Mouse (Mus musculus) lung, embryonic 14.5 days (tissue): ENCODE data around the gene Rsph14. TPM values are rescaled to one million over a fixed set of nuclear protein-coding genes. Genes with fewer than 3 reads are reported as not detected.
A peak's percentile ranks its signal among the peaks of the same experiment; 100 is the strongest.

Experiments used
- ATAC-seq: fragments of 200-750 bp; cut with Nextera tagmentation; 2 replicates; pipeline ENCODE4 v1.8.0; 2017; ENCODE audit warnings: mild to moderate bottlenecking, moderate TSS enrichment, moderate library complexity; ENCODE audit not compliant: insufficient read depth
- DNase-seq: peaks from one replicate; pipeline ENCODE4 v3.0.0-alpha.2; 2015
- H3K27ac ChIP-seq: fragments of 300-500 bp; sonication (generic); 2 replicates; pipeline ENCODE4 v1.5.1; 2014; ENCODE audit warnings: low read depth, mild to moderate bottlenecking, moderate library complexity
- H3K27me3 ChIP-seq: fragments of 300-500 bp; sonication (generic); 2 replicates; pipeline ENCODE4 v1.6.1; 2014; ENCODE audit warnings: low read length, control low read depth; ENCODE audit not compliant: insufficient read depth
- H3K36me3 ChIP-seq: fragments of 300-500 bp; sonication (generic); 2 replicates; pipeline ENCODE4 v1.6.1; 2014; ENCODE audit warnings: control low read depth; ENCODE audit not compliant: insufficient read depth
- H3K4me1 ChIP-seq: fragments of 300-500 bp; sonication (generic); 2 replicates; pipeline ENCODE4 v1.6.1; 2014; ENCODE audit warnings: antibody characterized with exemption, control low read depth; ENCODE audit not compliant: insufficient read depth
- H3K4me2 ChIP-seq: fragments of 300-500 bp; sonication (generic); 2 replicates; pipeline ENCODE4 v1.6.1; 2014; ENCODE audit warnings: mild to moderate bottlenecking
- H3K4me3 ChIP-seq: fragments of 300-500 bp; sonication (generic); 2 replicates; pipeline ENCODE4 v1.5.1; 2014; ENCODE audit warnings: low read depth, low read length
- H3K9ac ChIP-seq: fragments of 300-500 bp; sonication (generic); 2 replicates; pipeline ENCODE4 v1.6.1; 2014
- H3K9me3 ChIP-seq: fragments of 300-500 bp; sonication (generic); 2 replicates; pipeline ENCODE4 v1.6.1; 2016; ENCODE audit warnings: low read depth, low read length, control low read depth
- CTCF ChIP-seq: IDR thresholded peaks from 2 replicates; pipeline ENCODE4 v1.5.1; 2016; ENCODE audit warnings: antibody characterized with exemption, low read depth
- WGBS: fragments of 180-500 bp; shearing (Covaris S2); extraction: QIAGEN DNeasy Blood & Tissue Kit; methylation state at CpG from one replicate; pipeline ENCODE4 v1.1.7; 2014; 5-methylcytosine and 5-hydroxymethylcytosine counted together
- polyA plus RNA-seq: library from polyadenylated mRNA; unstranded; fragments of >200 nt; fragmentation: Nextera tagmentation; extraction: Ambion mirVana; gene quantifications from 2 replicates; pipeline ENCODE4 v1.2.1, GENCODE M21; 2014

The Rsph14 gene
- polyA plus RNA-seq, 1 experiment from 2014 or later, result not detected

- H3K4me1 ChIP-seq, result peaks cover 8% of the 10 kb centered on the region; the same call in 1 of the 2 replicates
- ATAC-seq, result peak; percentile 55; the same call in 1 of the 2 replicates
- WGBS, result 4% methylated on average over 17 of the region's 17 CpGs
- peak overlapping the region; percentile 59 for H3K4me2 ChIP-seq
- H3K9me3 ChIP-seq, result no peaks in the 10 kb centered on the region
- peak overlapping the region; percentile 25; the same call in 1 of the 2 replicates for H3K4me3 ChIP-seq
- no peak overlapping the region for H3K27ac ChIP-seq
- no peaks in the 10 kb centered on the region; the same call in 1 of the 2 replicates for H3K27me3 ChIP-seq
- no peak for TF ChIP-seq CTCF
- no peaks in the 10 kb centered on the region for H3K36me3 ChIP-seq
- peak; percentile 40 for DNase-seq
- H3K9ac ChIP-seq, result peak overlapping the region; percentile 35
Observed at GRCm38 (mm10) chr10:74995377-74995776, 37.0 kb downstream of the Rsph14 start.

- Histone ChIP-seq H3K4me2 (peak overlapping the region; percentile 59), H3K9me3 (no peaks in the 10 kb centered on the region), H3K36me3 (no peaks in the 10 kb centered on the region), H3K27me3 (no peaks in the 10 kb centered on the region; the same call in 1 of the 2 replicates), H3K4me1 (peaks cover 8% of the 10 kb centered on the region; the same call in 1 of the 2 replicates), H3K4me3 (no peak overlapping the region; the same call in 1 of the 2 replicates), H3K27ac (peak overlapping the region; percentile 30; the same call in 1 of the 2 replicates), H3K9ac (no peak overlapping the region)
- DNase-seq (peak; percentile 47), ATAC-seq (peak; percentile 50; the same call in 1 of the 2 replicates)
- TF ChIP-seq CTCF, result no peak
- 8% methylated on average over 5 of the region's 5 CpGs for WGBS
Observed at GRCm38 (mm10) chr10:74994863-74995262, 37.5 kb downstream of the Rsph14 start.

- ATAC-seq, result peak; percentile 28
Observed at GRCm38 (mm10) chr10:74990584-74991322, 41.6 kb downstream of the Rsph14 start.

GRCm38 (mm10) chr10:74989814-74990213 lies 42.6 kb downstream of the Rsph14 start:
- Histone ChIP-seq H3K4me2 (no peak overlapping the region), H3K4me3 (no peak overlapping the region), H3K9me3 (no peaks in the 10 kb centered on the region), H3K4me1 (no peaks in the 10 kb centered on the region), H3K9ac (no peak overlapping the region), H3K27ac (no peak overlapping the region), H3K36me3 (no peaks in the 10 kb centered on the region), H3K27me3 (no peaks in the 10 kb centered on the region; the same call in 1 of the 2 replicates)
- TF ChIP-seq CTCF, result peak; percentile 39; the same call in 1 of the 2 replicates
- DNase-seq, result peak; percentile 14
- WGBS, result 60% methylated on average over 4 of the region's 4 CpGs
- no peak for ATAC-seq

More at GRCm38 (mm10) chr10:74990584-74991322, 41.6 kb downstream of the Rsph14 start:
- DNase-seq, result peak; percentile 15
- Histone ChIP-seq H3K4me2 (no peak overlapping the region), H3K36me3 (no peaks in the 10 kb centered on the region), H3K9ac (no peak overlapping the region), H3K4me3 (no peak overlapping the region), H3K27ac (no peak overlapping the region), H3K27me3 (no peaks in the 10 kb centered on the region; the same call in 1 of the 2 replicates), H3K4me1 (peaks cover 6% of the 10 kb centered on the region; the same call in 1 of the 2 replicates), H3K9me3 (no peaks in the 10 kb centered on the region)
- TF ChIP-seq CTCF, result no peak
- WGBS, result 38% methylated on average over 26 of the region's 26 CpGs

GRCm38 (mm10) chr10:74987698-74988470 lies 44.5 kb downstream of the Rsph14 start:
- Histone ChIP-seq H3K4me2 (no peak overlapping the region), H3K9ac (no peak overlapping the region), H3K9me3 (no peaks in the 10 kb centered on the region)

GRCm38 (mm10) chr10:74983176-74983575 lies 49.2 kb downstream of the Rsph14 start:
- DNase-seq, result no peak
- Histone ChIP-seq H3K36me3 (no peaks in the 10 kb centered on the region), H3K9me3 (no peaks in the 10 kb centered on the region), H3K9ac (no peak overlapping the region), H3K4me2 (no peak overlapping the region), H3K27me3 (no peaks in the 10 kb centered on the region), H3K27ac (no peak overlapping the region), H3K4me1 (no peaks in the 10 kb centered on the region), H3K4me3 (no peak overlapping the region)
- ATAC-seq, result no peak
- no peak for TF ChIP-seq CTCF
- WGBS, result 69% methylated on average over 8 of the region's 8 CpGs

More at GRCm38 (mm10) chr10:74987698-74988470, 44.5 kb downstream of the Rsph14 start:
- TF ChIP-seq CTCF, result no peak
- H3K27ac ChIP-seq, result no peak overlapping the region
- no peaks in the 10 kb centered on the region for H3K36me3 ChIP-seq
- no peaks in the 10 kb centered on the region for H3K4me1 ChIP-seq
- 46% methylated on average over 14 of the region's 14 CpGs for WGBS
- peak; percentile 39 for DNase-seq
- ATAC-seq, result peak; percentile 22; the same call in 1 of the 2 replicates
- no peaks in the 10 kb centered on the region; the same call in 1 of the 2 replicates for H3K27me3 ChIP-seq
- H3K4me3 ChIP-seq, result no peak overlapping the region
